Mouse (Mus musculus) bone marrow macrophage, adult 2 months (primary cell): ENCODE data around the gene Camsap2.

Experiments used
- CTCF ChIP-seq: IDR thresholded peaks from 2 replicates; pipeline ENCODE4 v1.5.1; 2012; ENCODE audit warnings: low read depth, mild to moderate bottlenecking, low read length, moderate library complexity
- POLR2A ChIP-seq: IDR thresholded peaks from 2 replicates; pipeline ENCODE4 v1.6.1; 2012; ENCODE audit warnings: mild to moderate bottlenecking, low read depth, low read length, borderline replicate concordance

GRCm38 (mm10) chr1:136380161-136380560 is 34.3 kb upstream of the Camsap2 start:
- no peak for TF ChIP-seq CTCF
- no peak for TF ChIP-seq POLR2A
